Mouse (Mus musculus) MEL (cell line): ENCODE results near the gene Cdk2ap2. TPM values are rescaled to one million over a fixed set of nuclear protein-coding genes. Genes with fewer than 3 reads are reported as not detected.

Experiments
- DNase-seq: peaks from one replicate; pipeline ENCODE4 v3.0.0; 2011; ENCODE audit warnings: low read depth, low spot score
- H3K27ac ChIP-seq: 2 replicates; pipeline ENCODE4 v1.5.1; 2012; ENCODE audit warnings: low read depth, mild to moderate bottlenecking, control low read depth, low read length, moderate library complexity; ENCODE audit not compliant: control insufficient read depth
- H3K27me3 ChIP-seq, 2 experiments: fragments of 150-350 bp in 1 of 2; sonication (generic) in 1 of 2; 2 replicates each; pipeline ENCODE4 v1.6.1; 2012; ENCODE audit warnings: low read length in 2 of 2, mild to moderate bottlenecking in 2 of 2, improper control_type of control experiment in 1 of 2, moderate library complexity in 1 of 2; ENCODE audit not compliant: insufficient read depth in 2 of 2, control insufficient read depth in 1 of 2
- H3K36me3 ChIP-seq, 2 experiments: 2 replicates each; pipeline ENCODE4 v1.6.1; 2012 to 2014; ENCODE audit warnings: low read length in 2 of 2, improper control_type of control experiment in 1 of 2, inconsistent platforms in 1 of 2, mild to moderate bottlenecking in 1 of 2; ENCODE audit not compliant: insufficient read depth in 2 of 2, control insufficient read depth in 1 of 2
- H3K4me1 ChIP-seq, 2 experiments: fragments of 150-350 bp in 1 of 2; sonication (generic) in 1 of 2; 2 replicates each; pipeline ENCODE4 v1.6.1; 2012; ENCODE audit warnings: low read length in 2 of 2, improper control_type of control experiment in 1 of 2, mild to moderate bottlenecking in 1 of 2; ENCODE audit not compliant: insufficient read depth in 2 of 2, control insufficient read depth in 1 of 2
- H3K4me3 ChIP-seq, 2 experiments: fragments of 150-350 bp in 1 of 2; sonication (generic) in 1 of 2; 2 replicates each; pipeline ENCODE4 v1.5.1; 2012; ENCODE audit warnings: low read depth in 2 of 2, low read length in 2 of 2, mild to moderate bottlenecking in 2 of 2, moderate library complexity in 2 of 2, control low read depth in 1 of 2, improper control_type of control experiment in 1 of 2; ENCODE audit not compliant: control insufficient read depth in 1 of 2, insufficient read depth in 1 of 2
- H3K79me2 ChIP-seq: 2 replicates; pipeline ENCODE4 v1.6.1; 2012; ENCODE audit warnings: mild to moderate bottlenecking, low read length, moderate library complexity; ENCODE audit not compliant: control insufficient read depth, poor library complexity, insufficient read depth
- H3K9ac ChIP-seq: 2 replicates; pipeline ENCODE4 v1.6.1; 2012; ENCODE audit warnings: low read depth, mild to moderate bottlenecking, control low read depth, low read length, moderate library complexity; ENCODE audit not compliant: control insufficient read depth, poor library complexity, severe bottlenecking
- H3K9me3 ChIP-seq: fragments of 150-350 bp; sonication (generic); replicated peaks from 2 replicates; pipeline ENCODE4 v1.6.1; 2012; ENCODE audit warnings: mild to moderate bottlenecking, low read length, improper control_type of control experiment, moderate library complexity; ENCODE audit not compliant: insufficient read depth
- ELF1 ChIP-seq: IDR thresholded peaks from 2 replicates; pipeline ENCODE4 v1.6.1; 2014; ENCODE audit warnings: low read depth, mild to moderate bottlenecking, inconsistent platforms, low read length, improper control_type of control experiment, moderate library complexity
- EP300 ChIP-seq, 2 experiments: IDR thresholded peaks; 2 replicates each; pipeline ENCODE4 v1.6.1; 2011; ENCODE audit warnings: improper control_type of control experiment in 2 of 2, low read length in 2 of 2, low read depth in 1 of 2, mild to moderate bottlenecking in 1 of 2
- ETS1 ChIP-seq: IDR thresholded peaks from 2 replicates; pipeline ENCODE4 v1.6.1; 2012; ENCODE audit warnings: low read depth, mild to moderate bottlenecking, inconsistent platforms, low read length, improper control_type of control experiment, moderate library complexity
- GABPA ChIP-seq: IDR thresholded peaks from 2 replicates; pipeline ENCODE4 v1.6.1; 2012; ENCODE audit warnings: low read depth, mild to moderate bottlenecking, inconsistent platforms, low read length, improper control_type of control experiment, moderate library complexity
- GATA1 ChIP-seq: IDR thresholded peaks from 2 replicates; pipeline ENCODE4 v1.6.1; 2011; ENCODE audit warnings: low read depth, low read length, improper control_type of control experiment
- HCFC1 ChIP-seq: IDR thresholded peaks from 2 replicates; pipeline ENCODE4 v1.6.1; 2012; ENCODE audit warnings: low read depth, mild to moderate bottlenecking, inconsistent platforms, low read length, improper control_type of control experiment, moderate library complexity
- JUND ChIP-seq: IDR thresholded peaks from 2 replicates; pipeline ENCODE4 v1.6.1; 2011; ENCODE audit warnings: low read depth, mild to moderate bottlenecking, improper control_type of control experiment, low read length
- KAT2A ChIP-seq: conservative IDR thresholded peaks from 2 replicates; pipeline ENCODE4 v1.6.1; 2012; ENCODE audit warnings: low read depth, low read length, improper control_type of control experiment, inconsistent platforms
- MAX ChIP-seq: IDR thresholded peaks from 2 replicates; pipeline ENCODE4 v1.6.1; 2011; ENCODE audit warnings: low read length, improper control_type of control experiment
- MAZ ChIP-seq: IDR thresholded peaks from 2 replicates; pipeline ENCODE4 v1.6.1; 2012; ENCODE audit warnings: low read depth, mild to moderate bottlenecking, inconsistent platforms, low read length, improper control_type of control experiment
- MEF2A ChIP-seq: IDR thresholded peaks from 2 replicates; pipeline ENCODE4 v1.6.1; 2014; ENCODE audit warnings: low read depth, mild to moderate bottlenecking, inconsistent platforms, low read length, improper control_type of control experiment; ENCODE audit not compliant: poor library complexity, insufficient replicate concordance, severe bottlenecking; ENCODE audit errors: extremely low read depth
- MXI1 ChIP-seq: IDR thresholded peaks from 2 replicates; pipeline ENCODE4 v1.6.1; 2011; ENCODE audit warnings: mild to moderate bottlenecking, low read depth, low read length, improper control_type of control experiment
- MYB ChIP-seq: IDR thresholded peaks from 2 replicates; pipeline ENCODE4 v1.6.1; 2011; ENCODE audit warnings: mild to moderate bottlenecking, low read depth, low read length, improper control_type of control experiment
- MYC ChIP-seq: IDR thresholded peaks from 2 replicates; pipeline ENCODE4 v1.6.1; 2011; ENCODE audit warnings: low read depth, mild to moderate bottlenecking, low read length, improper control_type of control experiment, moderate library complexity
- NELFE ChIP-seq: IDR thresholded peaks from 2 replicates; pipeline ENCODE4 v1.6.1; 2011; ENCODE audit warnings: low read depth, low read length, improper control_type of control experiment
- NRF1 ChIP-seq: IDR thresholded peaks from 2 replicates; pipeline ENCODE4 v1.6.1; 2014; ENCODE audit warnings: low read depth, mild to moderate bottlenecking, inconsistent platforms, low read length, improper control_type of control experiment, moderate library complexity; ENCODE audit not compliant: poor library complexity, insufficient read depth, severe bottlenecking
- POLR2A ChIP-seq, 2 experiments: IDR thresholded peaks; 2 replicates each; pipeline ENCODE4 v1.6.1; 2011 to 2012; ENCODE audit warnings: low read length in 2 of 2, mild to moderate bottlenecking in 2 of 2, control low read depth in 1 of 2, improper control_type of control experiment in 1 of 2, low read depth in 1 of 2, moderate library complexity in 1 of 2; ENCODE audit not compliant: control insufficient read depth in 1 of 2, insufficient read depth in 1 of 2, poor library complexity in 1 of 2
- POLR2AphosphoS2 ChIP-seq: IDR thresholded peaks from 2 replicates; pipeline ENCODE4 v1.6.1; 2011; ENCODE audit warnings: low read length, improper control_type of control experiment
- POLR2AphosphoS5 ChIP-seq: IDR thresholded peaks from 2 replicates; pipeline ENCODE4 v1.6.1; 2012; ENCODE audit warnings: low read depth, borderline replicate concordance, mild to moderate bottlenecking, inconsistent platforms, low read length, moderate library complexity, mixed read lengths
- RAD21 ChIP-seq: IDR thresholded peaks from 2 replicates; pipeline ENCODE4 v1.6.1; 2011; ENCODE audit warnings: mild to moderate bottlenecking, low read depth, low read length, improper control_type of control experiment
- RCOR1 ChIP-seq: IDR thresholded peaks from 2 replicates; pipeline ENCODE4 v1.6.1; 2012; ENCODE audit warnings: low read depth, mild to moderate bottlenecking, inconsistent platforms, low read length, improper control_type of control experiment
- SIN3A ChIP-seq: IDR thresholded peaks from 2 replicates; pipeline ENCODE4 v1.6.1; 2012; ENCODE audit warnings: low read length, improper control_type of control experiment, inconsistent platforms
- TAL1 ChIP-seq: IDR thresholded peaks from 2 replicates; pipeline ENCODE4 v1.6.1; 2012; ENCODE audit warnings: mild to moderate bottlenecking, inconsistent platforms, low read length, moderate library complexity, mixed read lengths
- TBP ChIP-seq: IDR thresholded peaks from 2 replicates; pipeline ENCODE4 v1.8.0; 2011; ENCODE audit warnings: low read depth, low read length, improper control_type of control experiment
- USF1 ChIP-seq: IDR thresholded peaks from 2 replicates; pipeline ENCODE4 v1.6.1; 2014; ENCODE audit warnings: low read depth, mild to moderate bottlenecking, inconsistent platforms, low read length, improper control_type of control experiment, moderate library complexity
- USF2 ChIP-seq, 2 experiments: IDR thresholded peaks; 2 replicates each; pipeline ENCODE4 v1.6.1; 2011 to 2012; ENCODE audit warnings: improper control_type of control experiment in 2 of 2, low read length in 2 of 2, borderline replicate concordance in 1 of 2, inconsistent platforms in 1 of 2, low read depth in 1 of 2, mild to moderate bottlenecking in 1 of 2; ENCODE audit not compliant: insufficient read depth in 1 of 2
- ZMIZ1 ChIP-seq: IDR thresholded peaks from 2 replicates; pipeline ENCODE4 v1.6.1; 2012; ENCODE audit warnings: low read depth, mild to moderate bottlenecking, inconsistent platforms, low read length, improper control_type of control experiment, moderate library complexity
- ZNF384 ChIP-seq: IDR thresholded peaks from 2 replicates; pipeline ENCODE4 v1.6.1; 2012; ENCODE audit warnings: low read depth, mild to moderate bottlenecking, inconsistent platforms, low read length, improper control_type of control experiment
- polyA plus RNA-seq, 2 experiments: library from polyadenylated mRNA; stranded (reverse) in 1 of 2; unstranded in 1 of 2; fragments of >175 nt in 1 of 2; fragments of >200 nt in 1 of 2; gene quantifications; 2 replicates each; pipeline versions ENCODE4 v1.2.1 to v1.2.4; 2012; ENCODE audit warnings: low replicate concordance in 2 of 2, low read depth in 1 of 2; ENCODE audit not compliant: insufficient read length in 2 of 2, insufficient read depth in 1 of 2, missing spikeins in 1 of 2
- total RNA-seq: library from RNA; depleted of rRNA; stranded (reverse); fragments of 300-350 nt; gene quantifications from 2 replicates; pipeline ENCODE4 v1.2.3, GENCODE M21; 2012

Cdk2ap2 gene
- total and polyA plus RNA-seq, 3 experiments, result 53.5 to 97.6 TPM; not detected in 1

- H3K9me3 ChIP-seq, result no peaks in the 10 kb centered on the region
- no peak overlapping the region for H3K4me3 ChIP-seq
- no peaks in the 10 kb centered on the region for H3K4me1 ChIP-seq
- H3K36me3 ChIP-seq, result no peaks in the 10 kb centered on the region
- no peak for DNase-seq
- no peaks in the 10 kb centered on the region for H3K79me2 ChIP-seq
- H3K27me3 ChIP-seq, result peaks cover 0 to 3% of the 10 kb centered on the region in 2 experiments; a peak in 1 of 4 replicates
- H3K9ac ChIP-seq, result no peak overlapping the region
- H3K27ac ChIP-seq, result no peak overlapping the region
- TF ChIP-seq NRF1 (no peak), POLR2AphosphoS2 (no peak), MAZ (no peak), GATA1 (no peak), GABPA (no peak), MYB (no peak), RCOR1 (no peak), RAD21 (no peak), ELF1 (no peak), ZMIZ1 (no peak), POLR2A (IDR thresholded peaks at IDR 0.05; ENCODE audit: control insufficient read depth in 1 of 2, insufficient read depth in 1 of 2, low read depth in 1 of 2, low read length in 2 of 2, poor library complexity in 1 of 2) (no peak), NELFE (no peak), ETS1 (no peak), MEF2A (no peak), MXI1 (no peak), HCFC1 (no peak), TAL1 (no peak), KAT2A (no peak), USF2 (IDR thresholded peaks at IDR 0.05; ENCODE audit: borderline replicate concordance in 1 of 2, insufficient read depth in 1 of 2, low read depth in 1 of 2, low read length in 2 of 2) (no peak), POLR2AphosphoS5 (no peak)
Observed at GRCm38 (mm10) chr19:4052516-4053030, 44.4 kb upstream of the Cdk2ap2 start.

GRCm38 (mm10) chr19:4054613-4055012 is 42.4 kb upstream of the Cdk2ap2 start:
- H3K27me3 ChIP-seq, result peaks cover 0 to 3% of the 10 kb centered on the region in 2 experiments; a peak in 1 of 4 replicates
- H3K79me2 ChIP-seq, result no peaks in the 10 kb centered on the region
- H3K27ac ChIP-seq, result no peak overlapping the region
- peaks cover 0 to 2% of the 10 kb centered on the region in 2 experiments; a peak in 2 of 4 replicates for H3K36me3 ChIP-seq
- H3K9ac ChIP-seq, result no peak overlapping the region
- TF ChIP-seq POLR2AphosphoS5 (no peak), MAX (no peak), MYC (no peak), MYB (no peak), ZNF384 (no peak), USF1 (no peak), NELFE (no peak), USF2 (IDR thresholded peaks at IDR 0.05; ENCODE audit: borderline replicate concordance in 1 of 2, insufficient read depth in 1 of 2, low read depth in 1 of 2, low read length in 2 of 2) (no peak), GABPA (no peak), JUND (no peak), RAD21 (no peak), RCOR1 (no peak), EP300 (IDR thresholded peaks at IDR 0.05; ENCODE audit: low read depth in 1 of 2, low read length in 2 of 2) (no peak), SIN3A (no peak), TBP (no peak)
- H3K4me1 ChIP-seq, result peaks cover 0 to 8% of the 10 kb centered on the region in 2 experiments; a peak in 2 of 4 replicates
- no peak for DNase-seq
- no peak overlapping the region for H3K4me3 ChIP-seq
- H3K9me3 ChIP-seq, result no peaks in the 10 kb centered on the region
